22 mouse cellular contexts compared by ENCODE assay signal in the genomic region with DNA sequence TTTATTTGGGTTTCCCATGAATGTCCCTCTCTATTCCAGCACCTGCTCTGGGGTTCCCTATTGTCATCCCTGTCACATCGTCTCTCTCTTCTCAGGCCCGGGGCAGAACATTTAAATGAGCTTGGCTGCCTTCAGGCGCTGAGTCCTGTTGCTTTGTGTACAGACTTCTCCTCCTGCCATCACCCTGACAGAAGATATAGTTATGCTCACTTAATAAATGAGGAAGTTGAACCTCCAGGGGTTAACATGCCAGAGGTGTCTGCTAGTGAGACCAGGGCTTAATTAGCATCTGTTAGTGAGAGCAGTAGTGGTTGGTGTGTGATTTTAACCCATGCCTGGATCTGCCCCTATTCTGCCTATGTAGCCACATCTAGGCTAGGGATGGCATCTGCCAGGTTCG. TPM values are rescaled to one million over a fixed set of nuclear protein-coding genes. Genes with fewer than 3 reads are reported as not detected.
DNase-seq lines count a peak whose midpoint lies in the region; ATAC-seq and TF ChIP-seq lines count a peak whose summit lies in the region.
"Had no signal": no experiment of that assay in that cellular context is flagged by ENCODE, and none has a peak within 500 bp of the region (broad histone marks: within the 10 kb centered on the region; RNA-seq: fewer than 3 reads in every experiment).

No protein-coding gene starts in this region.

- H3K4me2 ChIP-seq in forebrain, embryonic 14.5 days (ENCODE audit: low read length), result no peak overlapping the region
- no peak overlapping the region for H3K4me2 ChIP-seq in forebrain, embryonic 12.5 days
- peak overlapping the region; percentile 20; the same call in 1 of the 2 replicates for H3K4me2 ChIP-seq in hindbrain, embryonic 15.5 days
- H3K4me2 ChIP-seq: forebrain, embryonic 15.5 days; midbrain, embryonic 12.5 days; neural tube, embryonic 12.5 days had no signal

- no peak for TF ChIP-seq CTCF in small intestine, adult 2 months (IDR thresholded peaks at IDR 0.05; ENCODE audit: extremely low read depth, insufficient read length, insufficient replicate concordance, low read depth, low read length)

- peak; percentile 24 for DNase-seq in forebrain, embryonic 14.5 days (ENCODE audit: low spot score)
- DNase-seq in retina, postnatal 1 day, result peak; percentile 58
- DNase-seq in retina, embryonic 14.5 days (ENCODE audit: low spot score), result no peak
- no peak for DNase-seq in layer of hippocampus, adult 9-10 months (ENCODE audit: low spot score)
- DNase-seq in frontal cortex, postnatal 14 days (ENCODE audit: low spot score in 2 of 2), result no peak
- DNase-seq: adrenal gland, adult 8-10 months; embryo, embryonic 11 days; gastrocnemius, adult 2 months; heart, postnatal 36 days; kidney, adult 11 months; kidney, postnatal 4 days; left cerebral cortex, postnatal 4 days; lung, postnatal 14 days; thymus, postnatal 4 days had no signal

- no peaks in the 10 kb centered on the region for H3K9me3 ChIP-seq in forebrain, embryonic 14.5 days (replicated peaks; ENCODE audit: control insufficient read depth, low read length)
- no peaks in the 10 kb centered on the region for H3K9me3 ChIP-seq in forebrain, embryonic 12.5 days
- no peaks in the 10 kb centered on the region for H3K9me3 ChIP-seq in hindbrain, embryonic 15.5 days
- H3K9me3 ChIP-seq: forebrain, embryonic 15.5 days; heart, embryonic 10.5 days; midbrain, embryonic 12.5 days; neural tube, embryonic 12.5 days had no signal

- no peak overlapping the region for H3K4me3 ChIP-seq in forebrain, embryonic 14.5 days (ENCODE audit: low read depth, low read length)
- H3K4me3 ChIP-seq in forebrain, embryonic 12.5 days (replicated peaks), result no peak overlapping the region
- no peak overlapping the region for H3K4me3 ChIP-seq in hindbrain, embryonic 15.5 days
- peak overlapping the region; percentile 13; the same call in 1 of the 2 replicates for H3K4me3 ChIP-seq in small intestine, adult 2 months (ENCODE audit: low read depth, low read length)
- H3K4me3 ChIP-seq: forebrain, embryonic 15.5 days; gastrocnemius, adult 2 months; heart, embryonic 10.5 days; midbrain, embryonic 12.5 days; neural tube, embryonic 12.5 days had no signal

- ATAC-seq in forebrain, embryonic 14.5 days, result no peak
- no peak for ATAC-seq in forebrain, embryonic 12.5 days (ENCODE audit: low FRiP score)
- no peak for ATAC-seq in hindbrain, embryonic 15.5 days (ENCODE audit: low FRiP score, low read depth)
- ATAC-seq: forebrain, embryonic 15.5 days had no signal

- TF ChIP-seq POLR2A in small intestine, adult 2 months (IDR thresholded peaks at IDR 0.05; ENCODE audit: low read depth, low read length), result no peak

- H3K27me3 ChIP-seq in forebrain, embryonic 14.5 days (replicated peaks; ENCODE audit: control insufficient read depth, insufficient read depth, low read length), result no peaks in the 10 kb centered on the region
- no peaks in the 10 kb centered on the region for H3K27me3 ChIP-seq in forebrain, embryonic 12.5 days
- no peaks in the 10 kb centered on the region for H3K27me3 ChIP-seq in hindbrain, embryonic 15.5 days
- H3K27me3 ChIP-seq in small intestine, adult 2 months (ENCODE audit: control insufficient read depth, insufficient read depth, low read length), result no peaks in the 10 kb centered on the region
- H3K27me3 ChIP-seq: forebrain, embryonic 15.5 days; neural tube, embryonic 12.5 days had no signal

- H3K27ac ChIP-seq in forebrain, embryonic 14.5 days (ENCODE audit: low read depth, low read length), result no peak overlapping the region
- no peak overlapping the region for H3K27ac ChIP-seq in forebrain, embryonic 12.5 days
- no peak overlapping the region for H3K27ac ChIP-seq in hindbrain, embryonic 15.5 days (replicated peaks)
- H3K27ac ChIP-seq in small intestine, adult 2 months (ENCODE audit: insufficient read depth, low read depth, low read length), result no peak overlapping the region
- H3K27ac ChIP-seq: forebrain, embryonic 15.5 days; gastrocnemius, adult 2 months; heart, embryonic 10.5 days; liver, embryonic 14.5 days; midbrain, embryonic 12.5 days; neural tube, embryonic 12.5 days had no signal

- H3K4me1 ChIP-seq in forebrain, embryonic 14.5 days (ENCODE audit: control insufficient read depth, insufficient read depth, low read length), result peaks cover 3% of the 10 kb centered on the region; the same call in 1 of the 2 replicates
- peaks cover 22% of the 10 kb centered on the region for H3K4me1 ChIP-seq in forebrain, embryonic 12.5 days
- peaks cover 26% of the 10 kb centered on the region for H3K4me1 ChIP-seq in hindbrain, embryonic 15.5 days (replicated peaks)
- peaks cover 5% of the 10 kb centered on the region; the same call in 1 of the 2 replicates for H3K4me1 ChIP-seq in small intestine, adult 2 months (ENCODE audit: control insufficient read depth, insufficient read depth, insufficient read length, low read length)
- H3K4me1 ChIP-seq: neural tube, embryonic 12.5 days had no signal

- no peaks in the 10 kb centered on the region for H3K36me3 ChIP-seq in forebrain, embryonic 14.5 days (ENCODE audit: control insufficient read depth, insufficient read depth, low read length)
- H3K36me3 ChIP-seq in forebrain, embryonic 12.5 days (replicated peaks), result no peaks in the 10 kb centered on the region
- H3K36me3 ChIP-seq in hindbrain, embryonic 15.5 days, result 0 out of 2 replicates have a peak, but pooled peaks cover 3% of the 10 kb centered on the region
- H3K36me3 ChIP-seq in small intestine, adult 2 months (ENCODE audit: control insufficient read depth, insufficient read depth, low read length), result 0 out of 2 replicates have a peak, but pooled peaks cover 2% of the 10 kb centered on the region
- H3K36me3 ChIP-seq: forebrain, embryonic 15.5 days; midbrain, embryonic 12.5 days; neural tube, embryonic 12.5 days had no signal

- H3K9ac ChIP-seq in forebrain, embryonic 14.5 days (ENCODE audit: low read length), result no peak overlapping the region
- no peak overlapping the region for H3K9ac ChIP-seq in forebrain, embryonic 12.5 days
- H3K9ac ChIP-seq in hindbrain, embryonic 15.5 days, result no peak overlapping the region
- H3K9ac ChIP-seq: forebrain, embryonic 15.5 days; liver, embryonic 14.5 days; midbrain, embryonic 12.5 days; neural tube, embryonic 12.5 days had no signal

- WGBS in forebrain, embryonic 14.5 days, result 23% methylated on average over 4 of the region's 4 CpGs
- WGBS in forebrain, embryonic 12.5 days, result 29% methylated on average over 4 of the region's 4 CpGs
- 28% methylated on average over 4 of the region's 4 CpGs for WGBS in hindbrain, embryonic 15.5 days
- 68% methylated on average over 4 of the region's 4 CpGs for WGBS in small intestine, adult 2 months

RNA-seq across cellular contexts. Expression of gene Gm2a, which starts 2.0 kb away (rescaled TPM):
- 22.5 and 22.8 TPM in 2 replicates for polyA plus RNA-seq in forebrain, embryonic 14.5 days (2014; fragmentation: Nextera tagmentation; extraction: Ambion mirVana)
- polyA plus RNA-seq in forebrain, embryonic 12.5 days (2016; fragmentation: Nextera tagmentation; extraction: Ambion mirVana), result 10.6 and 11.5 TPM in 2 replicates
- polyA plus RNA-seq in hindbrain, embryonic 15.5 days (2015; fragmentation: Nextera tagmentation; extraction: Ambion mirVana), result 31.4 and 32.1 TPM in 2 replicates
- polyA plus RNA-seq in small intestine, adult 2 months (2012; rRNA removed), result 16.6 and 24.2 TPM in 2 replicates

RNA-seq across cellular contexts. Expression of gene Ccdc69, which starts 21.9 kb away (rescaled TPM):
- polyA plus RNA-seq in forebrain, embryonic 14.5 days (2014; fragmentation: Nextera tagmentation; extraction: Ambion mirVana), result 0.20 and 0.56 TPM in 2 replicates
- polyA plus RNA-seq in forebrain, embryonic 12.5 days (2016; fragmentation: Nextera tagmentation; extraction: Ambion mirVana), result 0.13 and 0.42 TPM in 2 replicates
- polyA plus RNA-seq in hindbrain, embryonic 15.5 days (2015; fragmentation: Nextera tagmentation; extraction: Ambion mirVana), result 0.45 and 0.49 TPM in 2 replicates
- 1.1 and 1.7 TPM in 2 replicates for polyA plus RNA-seq in small intestine, adult 2 months (2012; rRNA removed)
- polyA plus RNA-seq: midbrain, embryonic 12.5 days had no signal

RNA-seq across cellular contexts. Expression of gene Slc36a3, which starts 51.6 kb away (rescaled TPM):
- polyA plus RNA-seq in forebrain, embryonic 14.5 days (2014; fragmentation: Nextera tagmentation; extraction: Ambion mirVana), result not detected in 2 replicates
- not detected in 2 replicates for polyA plus RNA-seq in forebrain, embryonic 12.5 days (2016; fragmentation: Nextera tagmentation; extraction: Ambion mirVana)
- polyA plus RNA-seq in hindbrain, embryonic 15.5 days (2015; fragmentation: Nextera tagmentation; extraction: Ambion mirVana), result not detected in 2 replicates
- 0.18 and 0.23 TPM in 2 replicates for polyA plus RNA-seq in small intestine, adult 2 months (2012; rRNA removed)
- polyA plus RNA-seq: forebrain, embryonic 15.5 days; heart, embryonic 10.5 days; liver, embryonic 14.5 days; midbrain, embryonic 12.5 days; neural tube, embryonic 12.5 days had no signal

Comparison
In these comparisons a context has a peak if more than half of its experiments do, and no peak if none do; other contexts are left out.
1. DNase-seq: peak in forebrain, embryonic 14.5 days (single experiment) and retina, postnatal 1 day (single experiment); none in retina, embryonic 14.5 days (single experiment), layer of hippocampus, adult 9-10 months (single experiment) and frontal cortex, postnatal 14 days (0 of 2).